ENCODE assay signal across 14 mouse cellular contexts in the genomic region with DNA sequence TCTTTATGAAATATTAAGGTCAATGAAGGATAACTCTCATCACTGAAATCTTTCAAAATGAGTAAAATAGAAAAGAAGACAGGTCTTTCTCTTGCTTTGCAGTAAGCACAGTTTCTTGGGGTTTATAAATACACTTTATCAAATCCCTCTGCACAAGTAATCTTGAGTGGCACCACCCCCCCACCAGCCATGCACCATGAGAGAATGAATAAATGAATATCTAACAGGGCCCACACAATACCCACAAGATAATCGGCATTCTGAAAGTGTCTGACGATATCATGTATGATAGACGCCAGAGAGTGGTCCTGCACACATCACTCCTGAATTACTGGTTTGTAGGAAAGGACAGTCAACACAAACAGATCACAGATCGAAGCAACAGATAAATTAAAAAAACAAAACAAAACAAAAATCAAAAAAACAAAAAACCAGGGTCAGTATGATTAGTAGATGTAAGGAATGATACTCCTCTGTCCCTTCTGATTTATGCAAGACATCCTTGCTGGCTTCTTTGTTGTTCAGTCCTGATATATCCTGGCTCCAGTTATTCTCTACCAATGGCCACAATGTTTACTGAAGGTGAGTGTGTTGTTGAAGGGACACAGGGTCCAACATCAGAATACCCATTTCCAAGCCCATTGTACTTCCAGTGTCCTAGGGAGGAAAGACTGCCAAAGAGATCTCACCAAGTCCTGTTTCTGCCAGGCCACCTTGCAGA.
DNase-seq lines count a peak whose midpoint lies in the region; ATAC-seq and TF ChIP-seq lines count a peak whose summit lies in the region.
"Had no signal": no experiment of that assay in that cellular context is flagged by ENCODE, and none has a peak within 500 bp of the region (broad histone marks: within the 10 kb centered on the region; RNA-seq: fewer than 3 reads in every experiment).

No protein-coding gene starts in this region.

- ATAC-seq in kidney, postnatal 0 days (replicated peaks; ENCODE audit: low FRiP score, low read depth): no peak
- ATAC-seq in forebrain, embryonic 12.5 days (ENCODE audit: low FRiP score): peak; percentile 64
- ATAC-seq in hindbrain, embryonic 14.5 days (ENCODE audit: low FRiP score): peak; percentile 71; the same call in 1 of the 2 replicates
- ATAC-seq in midbrain, embryonic 16.5 days: peak; percentile 76
- ATAC-seq in erythroblast, adult 5-6 weeks (replicated peaks; ENCODE audit: low FRiP score, poor library complexity, severe bottlenecking): no peak

- no peak for TF ChIP-seq CTCF in kidney, postnatal 0 days (IDR thresholded peaks at IDR 0.05; ENCODE audit: low read depth)

- 88% methylated on average over 4 of the region's 4 CpGs for WGBS in kidney, postnatal 0 days
- WGBS in forebrain, embryonic 12.5 days: 47% methylated on average over 4 of the region's 4 CpGs
- WGBS in hindbrain, embryonic 14.5 days: 28% methylated on average over 4 of the region's 4 CpGs
- 25% methylated on average over 4 of the region's 4 CpGs for WGBS in midbrain, embryonic 16.5 days

- H3K27ac ChIP-seq in kidney, postnatal 0 days: peak overlapping the region; percentile 2; the same call in 1 of the 2 replicates
- peak overlapping the region; percentile 78 for H3K27ac ChIP-seq in forebrain, embryonic 12.5 days
- no peak overlapping the region for H3K27ac ChIP-seq in hindbrain, embryonic 14.5 days
- H3K27ac ChIP-seq in midbrain, embryonic 16.5 days (ENCODE audit: low read length): peak overlapping the region; percentile 5; the same call in 1 of the 2 replicates

- no peaks in the 10 kb centered on the region for H3K9me3 ChIP-seq in kidney, postnatal 0 days (replicated peaks; ENCODE audit: low read length)
- no peaks in the 10 kb centered on the region for H3K9me3 ChIP-seq in forebrain, embryonic 12.5 days
- no peaks in the 10 kb centered on the region for H3K9me3 ChIP-seq in hindbrain, embryonic 14.5 days (ENCODE audit: control insufficient read depth, low read length)
- no peaks in the 10 kb centered on the region for H3K9me3 ChIP-seq in midbrain, embryonic 16.5 days (replicated peaks; ENCODE audit: control insufficient read depth, low read length, poor library complexity, severe bottlenecking)
- H3K9me3 ChIP-seq: heart, embryonic 12.5 days; kidney, embryonic 15.5 days; lung, embryonic 15.5 days had no signal

- H3K36me3 ChIP-seq in kidney, postnatal 0 days (ENCODE audit: insufficient read depth, low read length): no peaks in the 10 kb centered on the region
- no peaks in the 10 kb centered on the region for H3K36me3 ChIP-seq in forebrain, embryonic 12.5 days (replicated peaks)
- H3K36me3 ChIP-seq in hindbrain, embryonic 14.5 days (replicated peaks; ENCODE audit: control insufficient read depth, insufficient read depth): no peaks in the 10 kb centered on the region
- no peaks in the 10 kb centered on the region for H3K36me3 ChIP-seq in midbrain, embryonic 16.5 days (ENCODE audit: control insufficient read depth, insufficient read depth, low read length)
- H3K36me3 ChIP-seq: heart, embryonic 12.5 days; kidney, embryonic 15.5 days; lung, embryonic 15.5 days had no signal

- H3K4me1 ChIP-seq in kidney, postnatal 0 days (replicated peaks; ENCODE audit: insufficient read depth, low read length): 0 out of 2 replicates have a peak, but pooled peaks cover 6% of the 10 kb centered on the region
- peaks cover 24% of the 10 kb centered on the region for H3K4me1 ChIP-seq in forebrain, embryonic 12.5 days
- peaks cover 11% of the 10 kb centered on the region for H3K4me1 ChIP-seq in hindbrain, embryonic 14.5 days (replicated peaks; ENCODE audit: control insufficient read depth, insufficient read depth, low read length)
- H3K4me1 ChIP-seq in midbrain, embryonic 16.5 days (ENCODE audit: control insufficient read depth, insufficient read depth, low read length): peaks cover 4% of the 10 kb centered on the region

- H3K9ac ChIP-seq in kidney, postnatal 0 days (ENCODE audit: low read depth, low read length): no peak overlapping the region
- H3K9ac ChIP-seq in forebrain, embryonic 12.5 days: no peak overlapping the region
- no peak overlapping the region for H3K9ac ChIP-seq in hindbrain, embryonic 14.5 days
- H3K9ac ChIP-seq in midbrain, embryonic 16.5 days (ENCODE audit: low read depth, low read length): no peak overlapping the region
- H3K9ac ChIP-seq: heart, embryonic 12.5 days; kidney, embryonic 15.5 days; lung, embryonic 15.5 days had no signal

- DNase-seq in kidney, postnatal 0 days (ENCODE audit: low spot score): no peak
- no peak for DNase-seq in kidney, postnatal 25 days
- DNase-seq in hindbrain, embryonic 14.5 days (ENCODE audit: low spot score): no peak
- no peak for DNase-seq in cerebellum, adult 8-10 months
- no peak for DNase-seq in cerebellum, postnatal 25 days
- DNase-seq: layer of hippocampus, postnatal 36 days; right cerebral cortex, adult 18-20 months had no signal

- H3K4me3 ChIP-seq in kidney, postnatal 0 days (replicated peaks; ENCODE audit: low read depth, low read length): no peak overlapping the region
- H3K4me3 ChIP-seq in forebrain, embryonic 12.5 days (replicated peaks): no peak overlapping the region
- no peak overlapping the region for H3K4me3 ChIP-seq in hindbrain, embryonic 14.5 days (replicated peaks; ENCODE audit: low read length)
- H3K4me3 ChIP-seq in midbrain, embryonic 16.5 days (ENCODE audit: low read depth, low read length): no peak overlapping the region
- H3K4me3 ChIP-seq: heart, embryonic 12.5 days; kidney, embryonic 15.5 days; lung, embryonic 15.5 days had no signal

- no peaks in the 10 kb centered on the region for H3K27me3 ChIP-seq in kidney, postnatal 0 days (ENCODE audit: insufficient read depth, low read length)
- no peaks in the 10 kb centered on the region for H3K27me3 ChIP-seq in forebrain, embryonic 12.5 days
- no peaks in the 10 kb centered on the region for H3K27me3 ChIP-seq in hindbrain, embryonic 14.5 days (ENCODE audit: control insufficient read depth, insufficient read depth, low read length)
- no peaks in the 10 kb centered on the region for H3K27me3 ChIP-seq in midbrain, embryonic 16.5 days (ENCODE audit: control insufficient read depth, insufficient read depth, low read depth, low read length)
- H3K27me3 ChIP-seq: heart, embryonic 12.5 days; kidney, embryonic 15.5 days; lung, embryonic 15.5 days had no signal

- H3K4me2 ChIP-seq in kidney, postnatal 0 days (ENCODE audit: low read length): no peak overlapping the region
- H3K4me2 ChIP-seq in forebrain, embryonic 12.5 days: no peak overlapping the region
- no peak overlapping the region for H3K4me2 ChIP-seq in hindbrain, embryonic 14.5 days (replicated peaks)
- H3K4me2 ChIP-seq in midbrain, embryonic 16.5 days (ENCODE audit: low read length): no peak overlapping the region
- H3K4me2 ChIP-seq: heart, embryonic 12.5 days; liver, embryonic 11.5 days had no signal

Comparison
In these comparisons a context has a peak if more than half of its experiments do, and no peak if none do; other contexts are left out.
1. ATAC-seq: peak in forebrain, embryonic 12.5 days (single experiment), hindbrain, embryonic 14.5 days (single experiment) and midbrain, embryonic 16.5 days (single experiment); none in kidney, postnatal 0 days (single experiment) and erythroblast, adult 5-6 weeks (single experiment).